Mouse (Mus musculus) testis, adult 2 months (tissue): ENCODE measurements at regions not wholly inside any gene's neighbourhood (a gene's known extent, or its start where the extent isn't known, plus 50 kb on each side); places are given as distances from the start of the nearest gene placed in this dataset.

ENCODE experiments used
- CTCF ChIP-seq: fragments of 200-500 bp; IDR thresholded peaks from 2 replicates; pipeline ENCODE4 v1.5.1; 2012; ENCODE audit warnings: low read depth, mild to moderate bottlenecking, inconsistent platforms, low read length, moderate library complexity; ENCODE audit not compliant: control insufficient read depth, insufficient read depth, insufficient replicate concordance
- POLR2A ChIP-seq: fragments of 200-500 bp; IDR thresholded peaks from 2 replicates; pipeline ENCODE4 v1.6.1; 2012; ENCODE audit warnings: low read depth, mild to moderate bottlenecking, inconsistent platforms, low read length, moderate library complexity; ENCODE audit not compliant: control insufficient read depth

DNA sequence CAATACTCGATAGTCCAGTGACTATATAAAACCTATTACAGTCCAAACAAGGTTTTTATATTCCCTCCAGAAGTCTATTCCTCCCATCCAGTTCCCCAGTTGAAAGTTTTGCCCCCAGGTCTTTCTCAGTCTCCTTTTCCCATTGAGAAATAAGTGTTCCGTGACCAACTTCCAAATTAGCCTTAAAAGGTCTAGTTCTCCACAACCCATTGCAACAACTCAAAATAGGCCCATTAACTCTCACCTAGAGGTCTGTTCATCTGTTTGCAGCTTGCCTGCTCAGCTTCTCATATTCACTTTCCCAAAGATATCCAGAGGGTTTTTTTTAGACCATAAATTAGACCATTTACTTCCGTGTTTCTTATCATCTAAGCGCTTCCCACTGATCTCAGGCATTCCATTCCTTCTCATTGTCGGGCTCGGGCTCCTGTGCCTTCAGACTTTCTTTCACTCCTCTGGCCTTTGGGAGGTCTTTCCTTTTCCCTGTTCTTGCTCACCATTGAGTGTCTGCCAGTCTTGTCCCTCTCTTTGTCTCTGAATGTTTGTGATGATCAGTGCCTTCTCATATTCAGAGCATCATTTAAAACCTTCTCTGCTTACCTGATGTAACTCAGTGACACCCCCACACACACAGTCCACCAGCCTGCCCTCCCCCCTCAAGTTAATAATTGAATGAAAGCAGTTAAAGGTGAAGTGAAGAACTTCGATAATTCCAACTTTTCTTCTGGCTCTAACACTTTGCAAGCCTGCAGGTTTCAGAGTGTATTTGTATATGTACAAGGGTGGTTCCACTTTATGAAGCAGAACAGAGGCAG lies 97.5 kb upstream of the Lpp start:
- TF ChIP-seq CTCF, result no peak
- TF ChIP-seq POLR2A, result no peak
